Mouse (Mus musculus) cortical plate, adult 2 months (tissue): ENCODE data around the gene Mtmr2.
"Not testable (repeated sequence)": the region's sequence is repeated elsewhere in the genome, so short reads cannot be mapped to it uniquely, and the experiment has no call there.

ENCODE experiments used
- CTCF ChIP-seq: fragments of 200-500 bp; IDR thresholded peaks from 2 replicates; pipeline ENCODE4 v1.5.1; 2011; ENCODE audit warnings: mild to moderate bottlenecking, control low read depth, low read length; ENCODE audit not compliant: insufficient read depth; ENCODE audit errors: extremely low read depth
- POLR2A ChIP-seq: fragments of 200-500 bp; IDR thresholded peaks from 2 replicates; pipeline ENCODE4 v1.6.1; 2011; ENCODE audit warnings: mild to moderate bottlenecking, low read length, control low read depth; ENCODE audit not compliant: insufficient read depth; ENCODE audit errors: extremely low read depth

- not testable (repeated sequence) for TF ChIP-seq CTCF, POLR2A
These were observed 32.3 kb upstream of the Mtmr2 start for GRCm38 (mm10) chr9:13715891-13716290.
